Mouse (Mus musculus) forebrain, embryonic 12.5 days (tissue): ENCODE data around the gene Hexb. TPM values are rescaled to one million over a fixed set of nuclear protein-coding genes. Genes with fewer than 3 reads are reported as not detected.
A peak's percentile ranks its signal among the peaks of the same experiment; 100 is the strongest.

Experiments
- ATAC-seq: fragments of 200-750 bp; cut with Nextera tagmentation; 2 replicates; pipeline ENCODE4 v1.8.0; 2017; ENCODE audit warnings: moderate TSS enrichment; ENCODE audit not compliant: low FRiP score
- H3K27ac ChIP-seq: fragments of 300-500 bp; sonication (generic); 2 replicates; pipeline ENCODE4 v1.5.1; 2016; ENCODE audit warnings: mild to moderate bottlenecking
- H3K27me3 ChIP-seq: fragments of 300-500 bp; sonication (generic); 2 replicates; pipeline ENCODE4 v1.6.1; 2016; ENCODE audit warnings: mild to moderate bottlenecking
- H3K36me3 ChIP-seq: fragments of 300-500 bp; sonication (generic); replicated peaks from 2 replicates; pipeline ENCODE4 v1.6.1; 2016; ENCODE audit warnings: mild to moderate bottlenecking
- H3K4me1 ChIP-seq: fragments of 300-500 bp; sonication (generic); 2 replicates; pipeline ENCODE4 v1.6.1; 2016
- H3K4me2 ChIP-seq: fragments of 300-500 bp; sonication (generic); 2 replicates; pipeline ENCODE4 v1.6.1; 2016; ENCODE audit warnings: mild to moderate bottlenecking, moderate library complexity
- H3K4me3 ChIP-seq: fragments of 300-500 bp; sonication (generic); replicated peaks from 2 replicates; pipeline ENCODE4 v1.5.1; 2016; ENCODE audit warnings: mild to moderate bottlenecking
- H3K9ac ChIP-seq: fragments of 300-500 bp; sonication (generic); 2 replicates; pipeline ENCODE4 v1.6.1; 2016; ENCODE audit warnings: mild to moderate bottlenecking
- H3K9me3 ChIP-seq: fragments of 300-500 bp; sonication (generic); 2 replicates; pipeline ENCODE4 v1.6.1; 2016
- whole genome bisulfite sequencing: fragments of 180-500 bp; shearing (Covaris S2); methylation state at CpG from one replicate; pipeline ENCODE4 v1.1.7; 2016; 5-methylcytosine and 5-hydroxymethylcytosine counted together
- polyA plus RNA-seq: library from polyadenylated mRNA; unstranded; fragments of >200 nt; fragmentation: Nextera tagmentation; extraction: Ambion mirVana; gene quantifications from 2 replicates; pipeline ENCODE4 v1.2.1, GENCODE M21; 2016

Hexb gene
- 18.4 and 20.6 TPM in 2 replicates for polyA plus RNA-seq

GRCm38 (mm10) chr13:97197932-97198562 lies at the start of gene Hexb:
Gene Hexb (minus strand): TSS chr13:97198357.
- Histone ChIP-seq H3K4me1 (no peaks in the 10 kb centered on the region), H3K9me3 (no peaks in the 10 kb centered on the region), H3K27me3 (peaks cover 7% of the 10 kb centered on the region), H3K4me3 (peak within 1 kb of the TSS; percentile 59), H3K4me2 (peak within 1 kb of the TSS; percentile 89), H3K27ac (no peak within 1 kb of the TSS), H3K9ac (peak within 1 kb of the TSS; percentile 63), H3K36me3 (no peaks in the 10 kb centered on the region)
- under 1% methylated on average over 45 of the region's 45 CpGs for WGBS
- ATAC-seq: peak; percentile 85

- WGBS: 47% methylated on average over 4 of the region's 4 CpGs
- H3K4me3 ChIP-seq: no peak overlapping the region
- peak overlapping the region; percentile 41; the same call in 1 of the 2 replicates for H3K4me2 ChIP-seq
- H3K4me1 ChIP-seq: peaks cover 100% of the 10 kb centered on the region
- H3K36me3 ChIP-seq: peaks cover 70% of the 10 kb centered on the region
- peak overlapping the region; percentile 95; the same call in 1 of the 2 replicates for H3K27ac ChIP-seq
- H3K9ac ChIP-seq: no peak overlapping the region
- no peaks in the 10 kb centered on the region for H3K9me3 ChIP-seq
- ATAC-seq: no peak
- H3K27me3 ChIP-seq: no peaks in the 10 kb centered on the region
Observed at GRCm38 (mm10) chr13:97247754-97248153, 49.6 kb upstream of the Hexb start.

- peak overlapping the region; percentile 71 for H3K4me2 ChIP-seq
- H3K27me3 ChIP-seq: no peaks in the 10 kb centered on the region
- H3K4me1 ChIP-seq: peaks cover 91% of the 10 kb centered on the region
- no peaks in the 10 kb centered on the region for H3K9me3 ChIP-seq
- peaks cover 62% of the 10 kb centered on the region for H3K36me3 ChIP-seq
- WGBS: 88% methylated on average over 16 of the region's 16 CpGs
- H3K4me3 ChIP-seq: no peak overlapping the region
- ATAC-seq: no peak
- H3K9ac ChIP-seq: no peak overlapping the region
- peak overlapping the region; percentile 59; the same call in 1 of the 2 replicates for H3K27ac ChIP-seq
Observed at GRCm38 (mm10) chr13:97246217-97246616, 48.1 kb upstream of the Hexb start.

- 86% methylated on average over 12 of the region's 12 CpGs for WGBS
- ATAC-seq: no peak
- Histone ChIP-seq H3K9me3 (no peaks in the 10 kb centered on the region), H3K36me3 (peaks cover 53% of the 10 kb centered on the region), H3K4me1 (peaks cover 85% of the 10 kb centered on the region), H3K27me3 (no peaks in the 10 kb centered on the region), H3K4me3 (peak overlapping the region; percentile 91), H3K9ac (no peak overlapping the region), H3K4me2 (peak overlapping the region; percentile 71), H3K27ac (0 out of 2 replicates have a peak overlapping the region, but pooled peaks have one; percentile 21)
Observed at GRCm38 (mm10) chr13:97245157-97245556, 47.0 kb upstream of the Hexb start.

GRCm38 (mm10) chr13:97244712-97245105 lies 46.6 kb upstream of the Hexb start:
- Histone ChIP-seq H3K27me3 (no peaks in the 10 kb centered on the region), H3K9me3 (no peaks in the 10 kb centered on the region), H3K27ac (peak overlapping the region; percentile 76; the same call in 1 of the 2 replicates), H3K4me2 (peak overlapping the region; percentile 71), H3K9ac (peak overlapping the region; percentile 98), H3K36me3 (peaks cover 48% of the 10 kb centered on the region), H3K4me3 (peak overlapping the region; percentile 91), H3K4me1 (peaks cover 85% of the 10 kb centered on the region)
- no peak for ATAC-seq
- 40% methylated on average over 11 of the region's 11 CpGs for WGBS

- peak overlapping the region; percentile 71 for H3K4me2 ChIP-seq
- H3K27ac ChIP-seq: peak overlapping the region; percentile 76
- H3K4me1 ChIP-seq: peaks cover 85% of the 10 kb centered on the region
- no peaks in the 10 kb centered on the region for H3K9me3 ChIP-seq
- WGBS: 15% methylated on average over 15 of the region's 15 CpGs
- peaks cover 43% of the 10 kb centered on the region for H3K36me3 ChIP-seq
- peak overlapping the region; percentile 91 for H3K4me3 ChIP-seq
- no peak for ATAC-seq
- H3K27me3 ChIP-seq: no peaks in the 10 kb centered on the region
- H3K9ac ChIP-seq: peak overlapping the region; percentile 98
Observed at GRCm38 (mm10) chr13:97243962-97244711, 46.0 kb upstream of the Hexb start.

GRCm38 (mm10) chr13:97242716-97243115 lies 44.6 kb upstream of the Hexb start:
- Histone ChIP-seq H3K36me3 (peaks cover 29% of the 10 kb centered on the region), H3K4me2 (peak overlapping the region; percentile 71), H3K27me3 (no peaks in the 10 kb centered on the region), H3K9ac (peak overlapping the region; percentile 98), H3K27ac (peak overlapping the region; percentile 76), H3K4me3 (peak overlapping the region; percentile 91), H3K4me1 (peaks cover 83% of the 10 kb centered on the region), H3K9me3 (no peaks in the 10 kb centered on the region)
- WGBS: under 1% methylated on average over 6 of the region's 6 CpGs
- ATAC-seq: no peak

GRCm38 (mm10) chr13:97241787-97242280 lies 43.7 kb upstream of the Hexb start:
- Histone ChIP-seq H3K27me3 (no peaks in the 10 kb centered on the region), H3K9ac (peak overlapping the region; percentile 98), H3K9me3 (no peaks in the 10 kb centered on the region), H3K4me2 (peak overlapping the region; percentile 71), H3K4me3 (peak overlapping the region; percentile 91), H3K27ac (peak overlapping the region; percentile 99), H3K4me1 (peaks cover 76% of the 10 kb centered on the region), H3K36me3 (peaks cover 21% of the 10 kb centered on the region)
- no peak for ATAC-seq
- WGBS: under 1% methylated on average over 20 of the region's 20 CpGs

- H3K9ac ChIP-seq: peak within 1 kb of the TSS; percentile 98
- under 1% methylated on average over 75 of the region's 89 CpGs for WGBS
- peak within 1 kb of the TSS; percentile 71 for H3K4me2 ChIP-seq
- H3K9me3 ChIP-seq: no peaks in the 10 kb centered on the region
- peaks cover 70% of the 10 kb centered on the region for H3K4me1 ChIP-seq
- peak within 1 kb of the TSS; percentile 99 for H3K27ac ChIP-seq
- H3K4me3 ChIP-seq: peak within 1 kb of the TSS; percentile 91
- H3K36me3 ChIP-seq: peaks cover 14% of the 10 kb centered on the region
- no peaks in the 10 kb centered on the region for H3K27me3 ChIP-seq
- peak; percentile 84 for ATAC-seq
Observed at GRCm38 (mm10) chr13:97240965-97241786, 43.0 kb upstream of the Hexb start, which contains the start of gene Enc1. Gene Enc1 (plus strand): TSS chr13:97241105.

GRCm38 (mm10) chr13:97240279-97240964 lies 42.3 kb upstream of the Hexb start:
- Histone ChIP-seq H3K4me3 (peak overlapping the region; percentile 91), H3K9ac (peak overlapping the region; percentile 98), H3K9me3 (no peaks in the 10 kb centered on the region), H3K27ac (peak overlapping the region; percentile 99), H3K4me2 (peak overlapping the region; percentile 71), H3K27me3 (no peaks in the 10 kb centered on the region), H3K36me3 (peaks cover 6% of the 10 kb centered on the region), H3K4me1 (peaks cover 68% of the 10 kb centered on the region)
- ATAC-seq: peak; percentile 59
- WGBS: under 1% methylated on average over 36 of the region's 36 CpGs
